Mouse (Mus musculus) heart, adult 2 months (tissue): ENCODE results near the gene Rgsl1. TPM values are rescaled to one million over a fixed set of nuclear protein-coding genes. Genes with fewer than 3 reads are reported as not detected.
A peak's percentile ranks its signal among the peaks of the same experiment; 100 is the strongest.

Experiments
- DNase-seq, 2 experiments: peaks; one replicate each; pipeline ENCODE4 v3.0.0; 2021
- H3K27ac ChIP-seq: fragments of 200-600 bp; 2 replicates; pipeline ENCODE4 v1.8.1; 2022
- H3K27me3 ChIP-seq: fragments of 200-500 bp; 2 replicates; pipeline ENCODE4 v1.6.1; 2012; ENCODE audit warnings: mild to moderate bottlenecking, low read length, inconsistent platforms, mixed read lengths; ENCODE audit not compliant: control insufficient read depth, insufficient read depth
- H3K36me3 ChIP-seq: fragments of 200-500 bp; 2 replicates; pipeline ENCODE4 v1.6.1; 2012; ENCODE audit warnings: low read length, inconsistent platforms; ENCODE audit not compliant: control insufficient read depth, insufficient read depth
- H3K4me1 ChIP-seq: fragments of 200-500 bp; 2 replicates; pipeline ENCODE4 v1.6.1; 2011; ENCODE audit warnings: low read length; ENCODE audit not compliant: control insufficient read depth, insufficient read depth
- H3K4me3 ChIP-seq: fragments of 200-600 bp; 2 replicates; pipeline ENCODE4 v1.8.1; 2022
- H3K79me2 ChIP-seq: fragments of 200-500 bp; replicated peaks from 2 replicates; pipeline ENCODE4 v1.6.1; 2012; ENCODE audit warnings: mild to moderate bottlenecking, inconsistent platforms, low read length, moderate library complexity, mixed read lengths; ENCODE audit not compliant: control insufficient read depth, insufficient read depth
- H3K9ac ChIP-seq: fragments of 200-500 bp; 2 replicates; pipeline ENCODE4 v1.6.1; 2012; ENCODE audit warnings: low read depth, mild to moderate bottlenecking, control low read depth, inconsistent platforms, low read length, mixed read lengths
- CTCF ChIP-seq: fragments of 200-600 bp; IDR thresholded peaks from 2 replicates; pipeline ENCODE4 v1.8.1; 2022; ENCODE audit warnings: antibody characterized with exemption, mild to moderate bottlenecking, moderate library complexity
- EP300 ChIP-seq: fragments of 200-500 bp; IDR thresholded peaks from 2 replicates; pipeline ENCODE4 v1.6.1; 2011; ENCODE audit warnings: low read depth, low read length, control low read depth; ENCODE audit not compliant: insufficient read depth
- POLR2A ChIP-seq: fragments of 200-500 bp; IDR thresholded peaks from 2 replicates; pipeline ENCODE4 v1.6.1; 2011; ENCODE audit warnings: mild to moderate bottlenecking, low read depth, low read length, control low read depth; ENCODE audit not compliant: insufficient read depth
- WGBS: fragments of 180-500 bp; shearing (Covaris S2); methylation state at CpG from one replicate; pipeline ENCODE4 v1.1.7; 2018; 5-methylcytosine and 5-hydroxymethylcytosine counted together
- intact Hi-C: fragments of 180-260 bp; cut with DNase I; formaldehyde crosslinking; loops from one replicate; pipeline ENCODE4 v1.15.1; 2025
- polyA plus RNA-seq: library from polyadenylated mRNA; depleted of rRNA; stranded (reverse); fragments of >200 nt; gene quantifications from 2 replicates; pipeline ENCODE4 v1.2.3, GENCODE M21; 2012
- total RNA-seq, 2 experiments: library from RNA; stranded (reverse); gene quantifications; 2 replicates each; pipeline ENCODE4 v1.2.3; 2021

The Rgsl1 gene
- total and polyA plus RNA-seq, 3 experiments = not detected

GRCm38 (mm10) chr1:153741551-153742316 lies 102.2 kb downstream of the Rgsl1 start:
- intact Hi-C loops = loop anchor here (1.0 to 5.0 kb wide), 3 partner anchors 99 to 254 kb away; partner anchors contain the start of gene Dhx9
- 47% methylated on average over 18 of the region's 18 CpGs for WGBS
- H3K36me3 ChIP-seq = no peaks in the 10 kb centered on the region
- H3K4me3 ChIP-seq = peak overlapping the region; percentile 17; the same call in 1 of the 2 replicates
- no peak for DNase-seq
- no peak for TF ChIP-seq POLR2A
- H3K4me1 ChIP-seq = peaks cover 3% of the 10 kb centered on the region
- H3K27me3 ChIP-seq = no peaks in the 10 kb centered on the region
- peak overlapping the region; percentile 36; the same call in 1 of the 2 replicates for H3K27ac ChIP-seq
- H3K9ac ChIP-seq = no peak overlapping the region
- no peaks in the 10 kb centered on the region for H3K79me2 ChIP-seq

GRCm38 (mm10) chr1:153740775-153741400 lies 103.1 kb downstream of the Rgsl1 start:
- 58% methylated on average over 12 of the region's 12 CpGs for WGBS
- no peak for TF ChIP-seq POLR2A
- no peak for TF ChIP-seq EP300
- no peak for TF ChIP-seq CTCF
- Histone ChIP-seq H3K9ac (no peak overlapping the region; the same call in 1 of the 2 replicates), H3K36me3 (no peaks in the 10 kb centered on the region), H3K27ac (peak overlapping the region; percentile 10; the same call in 1 of the 2 replicates), H3K4me1 (peaks cover 3% of the 10 kb centered on the region), H3K79me2 (no peaks in the 10 kb centered on the region), H3K27me3 (no peaks in the 10 kb centered on the region), H3K4me3 (peak overlapping the region; percentile 50)
- no peak for DNase-seq
- intact Hi-C loops = loop anchor here (5.0 kb wide), 2 partner anchors 99 to 254 kb away; partner anchors contain the start of gene Dhx9

GRCm38 (mm10) chr1:153740145-153740544 lies 103.8 kb downstream of the Rgsl1 start, which contains the start of gene Rgs16:
TSS of gene Rgs16 (plus strand) at chr1:153740349.
- H3K79me2 ChIP-seq = no peaks in the 10 kb centered on the region
- H3K4me1 ChIP-seq = peaks cover 3% of the 10 kb centered on the region
- no peaks in the 10 kb centered on the region for H3K27me3 ChIP-seq
- peak; percentile 83 to 84 for DNase-seq
- no peak for TF ChIP-seq CTCF
- no peak for TF ChIP-seq EP300
- TF ChIP-seq POLR2A = peak; percentile 83
- peak within 1 kb of the TSS; percentile 10; the same call in 1 of the 2 replicates for H3K27ac ChIP-seq
- H3K36me3 ChIP-seq = no peaks in the 10 kb centered on the region
- H3K9ac ChIP-seq = peak within 1 kb of the TSS; percentile 41
- H3K4me3 ChIP-seq = peak within 1 kb of the TSS; percentile 50
- 1% methylated on average over 28 of the region's 28 CpGs for WGBS
- intact Hi-C loops = loop anchor here (5.0 kb wide), 2 partner anchors 98 to 253 kb away; partner anchors contain the start of gene Dhx9

- no peak for DNase-seq
- no peak overlapping the region; the same call in 1 of the 2 replicates for H3K4me3 ChIP-seq
- intact Hi-C loops = loop anchor here (5.0 kb wide), 2 partner anchors 97 to 252 kb away; partner anchors contain the start of gene Dhx9
- H3K27ac ChIP-seq = no peak overlapping the region
- no peak overlapping the region for H3K9ac ChIP-seq
- H3K36me3 ChIP-seq = no peaks in the 10 kb centered on the region
- H3K79me2 ChIP-seq = no peaks in the 10 kb centered on the region
- H3K27me3 ChIP-seq = no peaks in the 10 kb centered on the region
- TF ChIP-seq POLR2A = no peak
- no peak for TF ChIP-seq EP300
- TF ChIP-seq CTCF = peak; percentile 14
- 32% methylated on average over 13 of the region's 13 CpGs for WGBS
- peaks cover 3% of the 10 kb centered on the region for H3K4me1 ChIP-seq
These were observed 104.4 kb downstream of the Rgsl1 start for GRCm38 (mm10) chr1:153739437-153740015.

- no peak for DNase-seq
- no peak for TF ChIP-seq EP300
- TF ChIP-seq CTCF = no peak
- TF ChIP-seq POLR2A = no peak
- Histone ChIP-seq H3K4me1 (peaks cover 3% of the 10 kb centered on the region), H3K79me2 (no peaks in the 10 kb centered on the region), H3K9ac (no peak overlapping the region), H3K27me3 (no peaks in the 10 kb centered on the region), H3K36me3 (no peaks in the 10 kb centered on the region), H3K4me3 (no peak overlapping the region), H3K27ac (no peak overlapping the region)
- WGBS = 75% methylated on average over 9 of the region's 9 CpGs
- intact Hi-C loops = no loop called here
These were observed 106.5 kb downstream of the Rgsl1 start for GRCm38 (mm10) chr1:153737101-153738085.
